Mouse (Mus musculus) midbrain, embryonic 14.5 days (tissue): Measurements from ENCODE around the gene Ubtd1. TPM values are rescaled to one million over a fixed set of nuclear protein-coding genes. Genes with fewer than 3 reads are reported as not detected.
A peak's percentile ranks its signal among the peaks of the same experiment; 100 is the strongest.

ENCODE experiments used
- ATAC-seq: fragments of 200-750 bp; cut with Nextera tagmentation; 2 replicates; pipeline ENCODE4 v1.8.0; 2017; ENCODE audit warnings: moderate number of reproducible peaks, moderate library complexity; ENCODE audit not compliant: low FRiP score, low TSS enrichment
- DNase-seq: peaks from one replicate; pipeline ENCODE4 v3.0.0-alpha.2; 2015
- H3K27ac ChIP-seq: fragments of 300-500 bp; sonication (generic); replicated peaks from 2 replicates; pipeline ENCODE4 v1.5.1; 2014; ENCODE audit warnings: mild to moderate bottlenecking, low read depth, low read length, moderate library complexity
- H3K27me3 ChIP-seq: fragments of 300-500 bp; sonication (generic); 2 replicates; pipeline ENCODE4 v1.6.1; 2014; ENCODE audit warnings: low read length, control low read depth, mixed read lengths; ENCODE audit not compliant: control insufficient read depth, insufficient read depth
- H3K36me3 ChIP-seq: fragments of 300-500 bp; sonication (generic); 2 replicates; pipeline ENCODE4 v1.6.1; 2014; ENCODE audit warnings: low read length, control low read depth; ENCODE audit not compliant: control insufficient read depth, insufficient read depth
- H3K4me1 ChIP-seq: fragments of 300-500 bp; sonication (generic); 2 replicates; pipeline ENCODE4 v1.6.1; 2014; ENCODE audit warnings: mild to moderate bottlenecking, antibody characterized with exemption, low read length, control low read depth; ENCODE audit not compliant: control insufficient read depth, insufficient read depth
- H3K4me2 ChIP-seq: fragments of 300-500 bp; sonication (generic); 2 replicates; pipeline ENCODE4 v1.6.1; 2014; ENCODE audit warnings: mild to moderate bottlenecking, low read length, moderate library complexity
- H3K4me3 ChIP-seq: fragments of 300-500 bp; sonication (generic); replicated peaks from 2 replicates; pipeline ENCODE4 v1.5.1; 2014; ENCODE audit warnings: low read depth, low read length
- H3K9ac ChIP-seq: fragments of 300-500 bp; sonication (generic); replicated peaks from 2 replicates; pipeline ENCODE4 v1.6.1; 2014; ENCODE audit warnings: mild to moderate bottlenecking, low read length, moderate library complexity
- H3K9me3 ChIP-seq: fragments of 300-500 bp; sonication (generic); 2 replicates; pipeline ENCODE4 v1.6.1; 2016; ENCODE audit warnings: low read length, control low read depth, mixed read lengths; ENCODE audit not compliant: control insufficient read depth
- WGBS: fragments of 180-500 bp; shearing (Covaris S2); extraction: QIAGEN DNeasy Blood & Tissue Kit; methylation state at CpG from one replicate; pipeline ENCODE4 v1.1.7; 2014; 5-methylcytosine and 5-hydroxymethylcytosine counted together
- polyA plus RNA-seq: library from polyadenylated mRNA; unstranded; fragments of >200 nt; fragmentation: Nextera tagmentation; extraction: Ambion mirVana; gene quantifications from 2 replicates; pipeline ENCODE4 v1.2.1, GENCODE M21; 2014

Gene Ubtd1
- polyA plus RNA-seq, result 6.3 and 6.9 TPM in 2 replicates

GRCm38 (mm10) chr19:41981595-41981927 is at the start of gene Ubtd1:
TSS of gene Ubtd1 (plus strand) at chr19:41981763.
- Histone ChIP-seq H3K9ac (peak within 1 kb of the TSS; percentile 73), H3K4me3 (peak within 1 kb of the TSS; percentile 83), H3K4me2 (peak within 1 kb of the TSS; percentile 100), H3K9me3 (no peaks in the 10 kb centered on the region), H3K27me3 (peaks cover 10% of the 10 kb centered on the region), H3K27ac (peak within 1 kb of the TSS; percentile 64), H3K4me1 (0 out of 2 replicates have a peak, but pooled peaks cover 7% of the 10 kb centered on the region), H3K36me3 (no peaks in the 10 kb centered on the region)
- ATAC-seq, result no peak
- under 1% methylated on average over 29 of the region's 33 CpGs for WGBS
- DNase-seq, result no peak

GRCm38 (mm10) chr19:41932686-41933085 is 48.9 kb upstream of the Ubtd1 start:
- peak overlapping the region; percentile 91 for H3K4me2 ChIP-seq
- H3K4me1 ChIP-seq, result peaks cover 14% of the 10 kb centered on the region
- H3K9me3 ChIP-seq, result no peaks in the 10 kb centered on the region
- H3K27ac ChIP-seq, result peak overlapping the region; percentile 55
- peak overlapping the region; percentile 75 for H3K9ac ChIP-seq
- peaks cover 28% of the 10 kb centered on the region for H3K36me3 ChIP-seq
- peak overlapping the region; percentile 88 for H3K4me3 ChIP-seq
- no peak for DNase-seq
- peak; percentile 6; the same call in 1 of the 2 replicates for ATAC-seq
- no peaks in the 10 kb centered on the region for H3K27me3 ChIP-seq
- under 1% methylated on average over 28 of the region's 28 CpGs for WGBS

- Histone ChIP-seq H3K36me3 (peaks cover 28% of the 10 kb centered on the region), H3K9me3 (no peaks in the 10 kb centered on the region), H3K4me1 (peaks cover 14% of the 10 kb centered on the region), H3K4me3 (peak within 1 kb of the TSS; percentile 88), H3K27me3 (no peaks in the 10 kb centered on the region), H3K4me2 (peak within 1 kb of the TSS; percentile 91), H3K9ac (peak within 1 kb of the TSS; percentile 75), H3K27ac (peak within 1 kb of the TSS; percentile 55)
- ATAC-seq (peak; percentile 100), DNase-seq (peak; percentile 99)
- under 1% methylated on average over 47 of the region's 47 CpGs for WGBS
Measured at GRCm38 (mm10) chr19:41933179-41934086, 48.1 kb upstream of the Ubtd1 start, which contains the start of the genes Exosc1 and Zdhhc16. TSS of gene Exosc1 (minus strand) at chr19:41933423. TSS of gene Zdhhc16 (plus strand) at chr19:41933480.

GRCm38 (mm10) chr19:41934124-41934523 is 47.4 kb upstream of the Ubtd1 start:
- no peak for ATAC-seq
- H3K4me1 ChIP-seq, result peaks cover 14% of the 10 kb centered on the region

GRCm38 (mm10) chr19:41935921-41936320 is 45.6 kb upstream of the Ubtd1 start:
- H3K36me3 ChIP-seq, result peaks cover 38% of the 10 kb centered on the region
- DNase-seq (no peak), ATAC-seq (no peak)
- no peak overlapping the region for H3K27ac ChIP-seq
- WGBS, result 98% methylated on average over 1 of the region's 1 CpGs
- no peak overlapping the region for H3K9ac ChIP-seq
- H3K4me1 ChIP-seq, result peaks cover 14% of the 10 kb centered on the region
- no peak overlapping the region for H3K4me2 ChIP-seq
- no peaks in the 10 kb centered on the region for H3K9me3 ChIP-seq
- no peak overlapping the region for H3K4me3 ChIP-seq
- H3K27me3 ChIP-seq, result no peaks in the 10 kb centered on the region

More at GRCm38 (mm10) chr19:41934124-41934523, 47.4 kb upstream of the Ubtd1 start:
- H3K27me3 ChIP-seq, result no peaks in the 10 kb centered on the region
- H3K36me3 ChIP-seq, result peaks cover 28% of the 10 kb centered on the region
- H3K27ac ChIP-seq, result no peak overlapping the region; the same call in 1 of the 2 replicates
- 22% methylated on average over 6 of the region's 6 CpGs for WGBS
- DNase-seq, result peak; percentile 13
- no peaks in the 10 kb centered on the region for H3K9me3 ChIP-seq
- H3K9ac ChIP-seq, result peak overlapping the region; percentile 75
- H3K4me2 ChIP-seq, result peak overlapping the region; percentile 85
- H3K4me3 ChIP-seq, result peak overlapping the region; percentile 88

- Histone ChIP-seq H3K4me1 (peaks cover 9% of the 10 kb centered on the region), H3K4me2 (no peak overlapping the region), H3K9ac (no peak overlapping the region), H3K9me3 (no peaks in the 10 kb centered on the region), H3K36me3 (peaks cover 61% of the 10 kb centered on the region), H3K27ac (no peak overlapping the region), H3K27me3 (no peaks in the 10 kb centered on the region), H3K4me3 (no peak overlapping the region)
- ATAC-seq (no peak), DNase-seq (no peak)
- WGBS, result 97% methylated on average over 5 of the region's 5 CpGs
Measured at GRCm38 (mm10) chr19:41938539-41938938, 43.0 kb upstream of the Ubtd1 start.

- H3K4me1 ChIP-seq, result no peaks in the 10 kb centered on the region
- no peaks in the 10 kb centered on the region for H3K9me3 ChIP-seq
- no peaks in the 10 kb centered on the region for H3K27me3 ChIP-seq
- no peak overlapping the region for H3K4me3 ChIP-seq
- no peak overlapping the region for H3K9ac ChIP-seq
- ATAC-seq, result no peak
- H3K36me3 ChIP-seq, result peaks cover 93% of the 10 kb centered on the region
- no peak overlapping the region for H3K27ac ChIP-seq
- H3K4me2 ChIP-seq, result no peak overlapping the region
- no peak for DNase-seq
- 92% methylated on average over 7 of the region's 7 CpGs for WGBS
Measured at GRCm38 (mm10) chr19:41943841-41944240, 37.7 kb upstream of the Ubtd1 start.

GRCm38 (mm10) chr19:41952287-41952686 is 29.3 kb upstream of the Ubtd1 start:
- WGBS, result 84% methylated on average over 4 of the region's 4 CpGs
- no peak for ATAC-seq
- no peaks in the 10 kb centered on the region for H3K4me1 ChIP-seq
- no peak overlapping the region for H3K9ac ChIP-seq
- no peak overlapping the region for H3K4me3 ChIP-seq
- H3K27me3 ChIP-seq, result no peaks in the 10 kb centered on the region
- no peak overlapping the region for H3K27ac ChIP-seq
- H3K9me3 ChIP-seq, result no peaks in the 10 kb centered on the region
- H3K36me3 ChIP-seq, result peaks cover 93% of the 10 kb centered on the region
- H3K4me2 ChIP-seq, result no peak overlapping the region
- DNase-seq, result peak; percentile 44
